Mouse (Mus musculus) ES-E14 (cell line): ENCODE data around the gene Tmcc1.

Source experiments
- CHD2 ChIP-seq: IDR thresholded peaks from 2 replicates; pipeline ENCODE4 v1.6.1; 2014; ENCODE audit warnings: mild to moderate bottlenecking, low read depth, low read length, inconsistent platforms
- HCFC1 ChIP-seq: IDR thresholded peaks from 2 replicates; pipeline ENCODE4 v1.6.1; 2012; ENCODE audit warnings: low read length, inconsistent platforms, borderline replicate concordance; ENCODE audit not compliant: insufficient read depth
- MAFK ChIP-seq: IDR thresholded peaks from 2 replicates; pipeline ENCODE4 v1.6.1; 2014; ENCODE audit warnings: mild to moderate bottlenecking, low read depth, low read length, inconsistent platforms; ENCODE audit not compliant: insufficient read depth
- ZC3H11A ChIP-seq: IDR thresholded peaks from 2 replicates; pipeline ENCODE4 v1.6.1; 2012; ENCODE audit warnings: low read depth, mild to moderate bottlenecking, inconsistent platforms, low read length, borderline replicate concordance
- ZNF384 ChIP-seq: IDR thresholded peaks from 2 replicates; pipeline ENCODE4 v1.6.1; 2012; ENCODE audit warnings: low read depth, low read length, inconsistent platforms

- TF ChIP-seq ZC3H11A: no peak
- no peak for TF ChIP-seq HCFC1
- no peak for TF ChIP-seq CHD2
- TF ChIP-seq ZNF384: no peak
- no peak for TF ChIP-seq MAFK
These were observed 54.0 kb downstream of the Tmcc1 start for GRCm38 (mm10) chr6:116139143-116139856.
